Mouse (Mus musculus): Measurements from ENCODE around the gene Pgm1. TPM values are rescaled to one million over a fixed set of nuclear protein-coding genes. Genes with fewer than 3 reads are reported as not detected.
A peak's percentile ranks its signal among the peaks of the same experiment; 100 is the strongest.

Pgm1 gene
- polyA plus RNA-seq, 1 experiment from 2014 or later: 47.5 TPM

GRCm38 (mm10) chr4:99947192-99947591 is 18.0 kb downstream of the Pgm1 start:
- DNase-seq (ENCODE audit: low spot score): peak; percentile 41

GRCm38 (mm10) chr4:99947896-99948295 is 18.7 kb downstream of the Pgm1 start:
- Histone ChIP-seq H3K9ac (ENCODE audit: low read depth, low read length) (no peak overlapping the region), H3K27ac (ENCODE audit: low read depth, low read length) (no peak overlapping the region), H3K4me2 (replicated peaks; ENCODE audit: low read depth, low read length) (no peak overlapping the region), H3K27me3 (ENCODE audit: control insufficient read depth, insufficient read depth, low read length) (no peaks in the 10 kb centered on the region), H3K4me1 (replicated peaks; ENCODE audit: control insufficient read depth, insufficient read depth, low read length) (no peaks in the 10 kb centered on the region), H3K4me3 (ENCODE audit: low read depth, low read length) (no peak overlapping the region), H3K9me3 (ENCODE audit: control insufficient read depth, low read length) (no peaks in the 10 kb centered on the region), H3K36me3 (ENCODE audit: control insufficient read depth, insufficient read depth, low read length) (no peaks in the 10 kb centered on the region)
- no peak for DNase-seq (ENCODE audit: low spot score)
- 95% methylated on average over 1 of the region's 1 CpGs for WGBS
- no peak for ATAC-seq (ENCODE audit: low FRiP score)

More at GRCm38 (mm10) chr4:99947192-99947591, 18.0 kb downstream of the Pgm1 start:
- no peak overlapping the region for H3K4me3 ChIP-seq (ENCODE audit: low read depth, low read length)
- no peak overlapping the region for H3K27ac ChIP-seq (ENCODE audit: low read depth, low read length)
- H3K36me3 ChIP-seq (ENCODE audit: control insufficient read depth, insufficient read depth, low read length): no peaks in the 10 kb centered on the region
- H3K9ac ChIP-seq (ENCODE audit: low read depth, low read length): no peak overlapping the region
- 86% methylated on average over 1 of the region's 1 CpGs for WGBS
- no peaks in the 10 kb centered on the region for H3K27me3 ChIP-seq (ENCODE audit: control insufficient read depth, insufficient read depth, low read length)
- H3K9me3 ChIP-seq (ENCODE audit: control insufficient read depth, low read length): no peaks in the 10 kb centered on the region
- no peak for ATAC-seq (ENCODE audit: low FRiP score)
- no peak overlapping the region for H3K4me2 ChIP-seq (replicated peaks; ENCODE audit: low read depth, low read length)
- no peaks in the 10 kb centered on the region for H3K4me1 ChIP-seq (replicated peaks; ENCODE audit: control insufficient read depth, insufficient read depth, low read length)

- Histone ChIP-seq H3K9ac (ENCODE audit: low read depth, low read length) (no peak overlapping the region), H3K4me3 (ENCODE audit: low read depth, low read length) (no peak overlapping the region), H3K27ac (ENCODE audit: low read depth, low read length) (no peak overlapping the region), H3K4me2 (replicated peaks; ENCODE audit: low read depth, low read length) (no peak overlapping the region), H3K27me3 (ENCODE audit: control insufficient read depth, insufficient read depth, low read length) (no peaks in the 10 kb centered on the region), H3K4me1 (replicated peaks; ENCODE audit: control insufficient read depth, insufficient read depth, low read length) (no peaks in the 10 kb centered on the region), H3K36me3 (ENCODE audit: control insufficient read depth, insufficient read depth, low read length) (no peaks in the 10 kb centered on the region), H3K9me3 (ENCODE audit: control insufficient read depth, low read length) (no peaks in the 10 kb centered on the region)
- ATAC-seq (ENCODE audit: low FRiP score) (no peak), DNase-seq (ENCODE audit: low spot score) (no peak)
- WGBS: 83% methylated on average over 2 of the region's 2 CpGs
These were observed 24.7 kb downstream of the Pgm1 start for GRCm38 (mm10) chr4:99953904-99954303.

GRCm38 (mm10) chr4:99955396-99955795 is 26.2 kb downstream of the Pgm1 start:
- ATAC-seq (ENCODE audit: low FRiP score): no peak
- no peak overlapping the region for H3K9ac ChIP-seq (ENCODE audit: low read depth, low read length)
- no peaks in the 10 kb centered on the region for H3K36me3 ChIP-seq (ENCODE audit: control insufficient read depth, insufficient read depth, low read length)
- H3K27ac ChIP-seq (ENCODE audit: low read depth, low read length): no peak overlapping the region
- no peak for DNase-seq (ENCODE audit: low spot score)
- no peaks in the 10 kb centered on the region for H3K27me3 ChIP-seq (ENCODE audit: control insufficient read depth, insufficient read depth, low read length)
- 84% methylated on average over 10 of the region's 10 CpGs for WGBS
- no peak overlapping the region for H3K4me3 ChIP-seq (ENCODE audit: low read depth, low read length)
- no peaks in the 10 kb centered on the region for H3K9me3 ChIP-seq (ENCODE audit: control insufficient read depth, low read length)
- no peak overlapping the region for H3K4me2 ChIP-seq (replicated peaks; ENCODE audit: low read depth, low read length)
- no peaks in the 10 kb centered on the region for H3K4me1 ChIP-seq (replicated peaks; ENCODE audit: control insufficient read depth, insufficient read depth, low read length)

- no peak overlapping the region for H3K27ac ChIP-seq (ENCODE audit: low read depth, low read length)
- H3K9me3 ChIP-seq (ENCODE audit: control insufficient read depth, low read length): no peaks in the 10 kb centered on the region
- no peaks in the 10 kb centered on the region for H3K36me3 ChIP-seq (ENCODE audit: control insufficient read depth, insufficient read depth, low read length)
- H3K27me3 ChIP-seq (ENCODE audit: control insufficient read depth, insufficient read depth, low read length): no peaks in the 10 kb centered on the region
- H3K4me3 ChIP-seq (ENCODE audit: low read depth, low read length): no peak overlapping the region
- H3K9ac ChIP-seq (ENCODE audit: low read depth, low read length): no peak overlapping the region
- no peak for DNase-seq (ENCODE audit: low spot score)
- H3K4me1 ChIP-seq (replicated peaks; ENCODE audit: control insufficient read depth, insufficient read depth, low read length): no peaks in the 10 kb centered on the region
- no peak overlapping the region for H3K4me2 ChIP-seq (replicated peaks; ENCODE audit: low read depth, low read length)
- 95% methylated on average over 4 of the region's 4 CpGs for WGBS
- no peak for ATAC-seq (ENCODE audit: low FRiP score)
These were observed 28.0 kb downstream of the Pgm1 start for GRCm38 (mm10) chr4:99957186-99957585.

GRCm38 (mm10) chr4:99958084-99958815 is 29.0 kb downstream of the Pgm1 start:
- no peak overlapping the region for H3K27ac ChIP-seq (ENCODE audit: low read depth, low read length)
- H3K4me3 ChIP-seq (ENCODE audit: low read depth, low read length): no peak overlapping the region
- H3K36me3 ChIP-seq (ENCODE audit: control insufficient read depth, insufficient read depth, low read length): no peaks in the 10 kb centered on the region
- H3K27me3 ChIP-seq (ENCODE audit: control insufficient read depth, insufficient read depth, low read length): no peaks in the 10 kb centered on the region
- no peak overlapping the region for H3K9ac ChIP-seq (ENCODE audit: low read depth, low read length)
- ATAC-seq (ENCODE audit: low FRiP score) (no peak), DNase-seq (ENCODE audit: low spot score) (no peak)
- 84% methylated on average over 7 of the region's 7 CpGs for WGBS
- H3K4me1 ChIP-seq (replicated peaks; ENCODE audit: control insufficient read depth, insufficient read depth, low read length): no peaks in the 10 kb centered on the region
- no peak overlapping the region for H3K4me2 ChIP-seq (replicated peaks; ENCODE audit: low read depth, low read length)
- no peaks in the 10 kb centered on the region for H3K9me3 ChIP-seq (ENCODE audit: control insufficient read depth, low read length)

GRCm38 (mm10) chr4:99959308-99959707 is 30.1 kb downstream of the Pgm1 start:
- Histone ChIP-seq H3K4me1 (replicated peaks; ENCODE audit: control insufficient read depth, insufficient read depth, low read length) (no peaks in the 10 kb centered on the region), H3K27me3 (ENCODE audit: control insufficient read depth, insufficient read depth, low read length) (no peaks in the 10 kb centered on the region), H3K9me3 (ENCODE audit: control insufficient read depth, low read length) (no peaks in the 10 kb centered on the region), H3K4me2 (replicated peaks; ENCODE audit: low read depth, low read length) (no peak overlapping the region), H3K27ac (ENCODE audit: low read depth, low read length) (no peak overlapping the region), H3K4me3 (ENCODE audit: low read depth, low read length) (no peak overlapping the region), H3K9ac (ENCODE audit: low read depth, low read length) (no peak overlapping the region), H3K36me3 (ENCODE audit: control insufficient read depth, insufficient read depth, low read length) (no peaks in the 10 kb centered on the region)
- no peak for ATAC-seq (ENCODE audit: low FRiP score)
- no peak for DNase-seq (ENCODE audit: low spot score)
- WGBS: 72% methylated on average over 3 of the region's 3 CpGs

- DNase-seq (ENCODE audit: low spot score) (peak; percentile 25), ATAC-seq (ENCODE audit: low FRiP score) (no peak)
- Histone ChIP-seq H3K4me2 (replicated peaks; ENCODE audit: low read depth, low read length) (no peak overlapping the region), H3K9me3 (ENCODE audit: control insufficient read depth, low read length) (no peaks in the 10 kb centered on the region), H3K9ac (ENCODE audit: low read depth, low read length) (no peak overlapping the region), H3K4me3 (ENCODE audit: low read depth, low read length) (no peak overlapping the region), H3K27ac (ENCODE audit: low read depth, low read length) (no peak overlapping the region), H3K36me3 (ENCODE audit: control insufficient read depth, insufficient read depth, low read length) (no peaks in the 10 kb centered on the region), H3K4me1 (replicated peaks; ENCODE audit: control insufficient read depth, insufficient read depth, low read length) (no peaks in the 10 kb centered on the region), H3K27me3 (ENCODE audit: control insufficient read depth, insufficient read depth, low read length) (no peaks in the 10 kb centered on the region)
- WGBS: 56% methylated on average over 6 of the region's 6 CpGs
These were observed 37.3 kb downstream of the Pgm1 start for GRCm38 (mm10) chr4:99966555-99966954.

GRCm38 (mm10) chr4:99969328-99969727 is 40.1 kb downstream of the Pgm1 start:
- H3K4me2 ChIP-seq (replicated peaks; ENCODE audit: low read depth, low read length): no peak overlapping the region
- H3K4me1 ChIP-seq (replicated peaks; ENCODE audit: control insufficient read depth, insufficient read depth, low read length): no peaks in the 10 kb centered on the region
- ATAC-seq (ENCODE audit: low FRiP score) (no peak), DNase-seq (ENCODE audit: low spot score) (peak; percentile 25)
- H3K4me3 ChIP-seq (ENCODE audit: low read depth, low read length): no peak overlapping the region
- H3K27ac ChIP-seq (ENCODE audit: low read depth, low read length): peak overlapping the region; percentile 13; the same call in 1 of the 2 replicates
- no peaks in the 10 kb centered on the region for H3K36me3 ChIP-seq (ENCODE audit: control insufficient read depth, insufficient read depth, low read length)
- no peaks in the 10 kb centered on the region for H3K9me3 ChIP-seq (ENCODE audit: control insufficient read depth, low read length)
- 24% methylated on average over 5 of the region's 5 CpGs for WGBS
- no peaks in the 10 kb centered on the region for H3K27me3 ChIP-seq (ENCODE audit: control insufficient read depth, insufficient read depth, low read length)
- H3K9ac ChIP-seq (ENCODE audit: low read depth, low read length): no peak overlapping the region

Data from hindbrain, embryonic 11.5 days (tissue).